Mouse (Mus musculus): ENCODE measurements at regions not wholly inside any gene's neighbourhood (a gene's known extent, or its start where the extent isn't known, plus 50 kb on each side); places are given as distances from the start of the nearest gene placed in this dataset.

GRCm38 (mm10) chr4:98228193-98228592, 154.9 kb downstream of the Tm2d1 start:
- Histone ChIP-seq H3K9ac (ENCODE audit: low read depth, poor library complexity, severe bottlenecking) (no peak overlapping the region), H3K36me3 (ENCODE audit: control insufficient read depth, insufficient read depth, low read length, poor library complexity, severe bottlenecking) (no peaks in the 10 kb centered on the region), H3K9me3 (replicated peaks; ENCODE audit: control insufficient read depth, insufficient read depth, low read length, poor library complexity, severe bottlenecking) (no peaks in the 10 kb centered on the region), H3K27ac (ENCODE audit: insufficient read depth, low read length) (no peak overlapping the region), H3K27me3 (ENCODE audit: control insufficient read depth, insufficient read depth, low read length, poor library complexity, severe bottlenecking) (no peaks in the 10 kb centered on the region), H3K4me3 (ENCODE audit: low read depth, low read length) (no peak overlapping the region), H3K4me1 (ENCODE audit: control insufficient read depth, insufficient read depth, low read length) (no peaks in the 10 kb centered on the region)
- TF ChIP-seq POLR2A (IDR thresholded peaks at IDR 0.05; ENCODE audit: insufficient read depth, low read length) (no peak), CTCF (IDR thresholded peaks at IDR 0.05; ENCODE audit: low read depth, low read length) (no peak), EP300 (IDR thresholded peaks at IDR 0.05; ENCODE audit: insufficient read depth, low read depth, low read length) (no peak)

- H3K27ac ChIP-seq (ENCODE audit: insufficient read depth, low read length), result no peak overlapping the region
- no peak overlapping the region for H3K4me3 ChIP-seq (ENCODE audit: low read depth, low read length)
- no peaks in the 10 kb centered on the region for H3K36me3 ChIP-seq (ENCODE audit: control insufficient read depth, insufficient read depth, low read length, poor library complexity, severe bottlenecking)
- H3K9me3 ChIP-seq (replicated peaks; ENCODE audit: control insufficient read depth, insufficient read depth, low read length, poor library complexity, severe bottlenecking), result no peaks in the 10 kb centered on the region
- no peaks in the 10 kb centered on the region for H3K4me1 ChIP-seq (ENCODE audit: control insufficient read depth, insufficient read depth, low read length)
- H3K27me3 ChIP-seq (ENCODE audit: control insufficient read depth, insufficient read depth, low read length, poor library complexity, severe bottlenecking), result no peaks in the 10 kb centered on the region
- no peak overlapping the region for H3K9ac ChIP-seq (ENCODE audit: low read depth, poor library complexity, severe bottlenecking)
- TF ChIP-seq POLR2A (IDR thresholded peaks at IDR 0.05; ENCODE audit: insufficient read depth, low read length) (no peak), CTCF (IDR thresholded peaks at IDR 0.05; ENCODE audit: low read depth, low read length) (no peak), EP300 (IDR thresholded peaks at IDR 0.05; ENCODE audit: insufficient read depth, low read depth, low read length) (no peak)
These were observed 158.7 kb downstream of the Tm2d1 start for GRCm38 (mm10) chr4:98224366-98224765.

GRCm38 (mm10) chr4:98223429-98223828, 159.7 kb downstream of the Tm2d1 start:
- no peak overlapping the region for H3K27ac ChIP-seq (ENCODE audit: insufficient read depth, low read length)
- no peak for TF ChIP-seq CTCF (IDR thresholded peaks at IDR 0.05; ENCODE audit: low read depth, low read length)
- TF ChIP-seq EP300 (IDR thresholded peaks at IDR 0.05; ENCODE audit: insufficient read depth, low read depth, low read length), result 0 out of 2 replicates have a peak, but pooled peaks have one; percentile 27
- H3K4me3 ChIP-seq (ENCODE audit: low read depth, low read length), result no peak overlapping the region

GRCm38 (mm10) chr4:98221566-98221965, 161.5 kb downstream of the Tm2d1 start:
- Histone ChIP-seq H3K27me3 (ENCODE audit: control insufficient read depth, insufficient read depth, low read length, poor library complexity, severe bottlenecking) (no peaks in the 10 kb centered on the region), H3K4me3 (ENCODE audit: low read depth, low read length) (no peak overlapping the region), H3K36me3 (ENCODE audit: control insufficient read depth, insufficient read depth, low read length, poor library complexity, severe bottlenecking) (no peaks in the 10 kb centered on the region), H3K4me1 (ENCODE audit: control insufficient read depth, insufficient read depth, low read length) (no peaks in the 10 kb centered on the region), H3K9me3 (replicated peaks; ENCODE audit: control insufficient read depth, insufficient read depth, low read length, poor library complexity, severe bottlenecking) (no peaks in the 10 kb centered on the region), H3K9ac (ENCODE audit: low read depth, poor library complexity, severe bottlenecking) (no peak overlapping the region), H3K27ac (ENCODE audit: insufficient read depth, low read length) (no peak overlapping the region)
- no peak for TF ChIP-seq POLR2A (IDR thresholded peaks at IDR 0.05; ENCODE audit: insufficient read depth, low read length)
- no peak for TF ChIP-seq CTCF (IDR thresholded peaks at IDR 0.05; ENCODE audit: low read depth, low read length)
- TF ChIP-seq EP300 (IDR thresholded peaks at IDR 0.05; ENCODE audit: insufficient read depth, low read depth, low read length), result no peak

More at GRCm38 (mm10) chr4:98223429-98223828, 159.7 kb downstream of the Tm2d1 start:
- H3K27me3 ChIP-seq (ENCODE audit: control insufficient read depth, insufficient read depth, low read length, poor library complexity, severe bottlenecking), result no peaks in the 10 kb centered on the region
- H3K36me3 ChIP-seq (ENCODE audit: control insufficient read depth, insufficient read depth, low read length, poor library complexity, severe bottlenecking), result no peaks in the 10 kb centered on the region
- H3K4me1 ChIP-seq (ENCODE audit: control insufficient read depth, insufficient read depth, low read length), result no peaks in the 10 kb centered on the region
- no peak overlapping the region for H3K9ac ChIP-seq (ENCODE audit: low read depth, poor library complexity, severe bottlenecking)
- H3K9me3 ChIP-seq (replicated peaks; ENCODE audit: control insufficient read depth, insufficient read depth, low read length, poor library complexity, severe bottlenecking), result no peaks in the 10 kb centered on the region

GRCm38 (mm10) chr4:98215218-98215617, 167.9 kb downstream of the Tm2d1 start:
- H3K27ac ChIP-seq (ENCODE audit: insufficient read depth, low read length), result no peak overlapping the region
- no peaks in the 10 kb centered on the region for H3K36me3 ChIP-seq (ENCODE audit: control insufficient read depth, insufficient read depth, low read length, poor library complexity, severe bottlenecking)
- H3K27me3 ChIP-seq (ENCODE audit: control insufficient read depth, insufficient read depth, low read length, poor library complexity, severe bottlenecking), result no peaks in the 10 kb centered on the region
- no peak overlapping the region for H3K4me3 ChIP-seq (ENCODE audit: low read depth, low read length)
- H3K4me1 ChIP-seq (ENCODE audit: control insufficient read depth, insufficient read depth, low read length), result no peaks in the 10 kb centered on the region
- no peak overlapping the region for H3K9ac ChIP-seq (ENCODE audit: low read depth, poor library complexity, severe bottlenecking)
- no peaks in the 10 kb centered on the region for H3K9me3 ChIP-seq (replicated peaks; ENCODE audit: control insufficient read depth, insufficient read depth, low read length, poor library complexity, severe bottlenecking)
- TF ChIP-seq POLR2A (IDR thresholded peaks at IDR 0.05; ENCODE audit: insufficient read depth, low read length) (no peak), EP300 (IDR thresholded peaks at IDR 0.05; ENCODE audit: insufficient read depth, low read depth, low read length) (no peak), CTCF (IDR thresholded peaks at IDR 0.05; ENCODE audit: low read depth, low read length) (no peak)

- TF ChIP-seq POLR2A (IDR thresholded peaks at IDR 0.05; ENCODE audit: insufficient read depth, low read length) (no peak), EP300 (IDR thresholded peaks at IDR 0.05; ENCODE audit: insufficient read depth, low read depth, low read length) (no peak)
- Histone ChIP-seq H3K27me3 (ENCODE audit: control insufficient read depth, insufficient read depth, low read length, poor library complexity, severe bottlenecking) (no peaks in the 10 kb centered on the region), H3K36me3 (ENCODE audit: control insufficient read depth, insufficient read depth, low read length, poor library complexity, severe bottlenecking) (no peaks in the 10 kb centered on the region), H3K4me3 (ENCODE audit: low read depth, low read length) (no peak overlapping the region), H3K4me1 (ENCODE audit: control insufficient read depth, insufficient read depth, low read length) (no peaks in the 10 kb centered on the region), H3K9me3 (replicated peaks; ENCODE audit: control insufficient read depth, insufficient read depth, low read length, poor library complexity, severe bottlenecking) (no peaks in the 10 kb centered on the region), H3K9ac (ENCODE audit: low read depth, poor library complexity, severe bottlenecking) (no peak overlapping the region), H3K27ac (ENCODE audit: insufficient read depth, low read length) (no peak overlapping the region)
These were observed 175.7 kb downstream of the Tm2d1 start for GRCm38 (mm10) chr4:98207446-98207845.
